In genomic region chr1:85822239-85822638, GRCm38 (mm10) we compare ENCODE assay signal across 22 mouse cellular contexts. TPM values are rescaled to one million over a fixed set of nuclear protein-coding genes. Genes with fewer than 3 reads are reported as not detected.
DNase-seq lines count a peak whose midpoint lies in the region; ATAC-seq and TF ChIP-seq lines count a peak whose summit lies in the region.
"Had no signal": no experiment of that assay in that cellular context is flagged by ENCODE, and none has a peak within 500 bp of the region (broad histone marks: within the 10 kb centered on the region; RNA-seq: fewer than 3 reads in every experiment).

No protein-coding gene starts in this region.

- H3K9ac ChIP-seq in heart, embryonic 14.5 days (ENCODE audit: low read length) = 0 out of 2 replicates have a peak overlapping the region, but pooled peaks have one; percentile 46
- H3K9ac ChIP-seq: forebrain, embryonic 15.5 days; limb, embryonic 12.5 days; liver, postnatal 0 days had no signal

- TF ChIP-seq CTCF in layer of hippocampus, adult 2 months (conservative IDR thresholded peaks at IDR 0.05) = no peak
- TF ChIP-seq CTCF in olfactory bulb, adult 2 months (IDR thresholded peaks at IDR 0.05; ENCODE audit: insufficient read depth, low read depth, low read length) = no peak

- H3K27me3 ChIP-seq in heart, embryonic 14.5 days (ENCODE audit: control insufficient read depth, insufficient read depth, low read length) = no peaks in the 10 kb centered on the region
- H3K27me3 ChIP-seq in heart, embryonic 10.5 days (ENCODE audit: insufficient read depth, poor library complexity, severe bottlenecking) = no peaks in the 10 kb centered on the region
- H3K27me3 ChIP-seq: forebrain, embryonic 15.5 days; limb, embryonic 12.5 days had no signal

- H3K4me2 ChIP-seq in heart, embryonic 14.5 days (ENCODE audit: low read length) = peak overlapping the region; percentile 46
- H3K4me2 ChIP-seq: forebrain, embryonic 15.5 days; limb, embryonic 12.5 days; liver, embryonic 11.5 days; midbrain, embryonic 11.5 days had no signal

- ATAC-seq in frontal cortex, adult (ENCODE audit: low TSS enrichment) = peak; percentile 59
- no peak for ATAC-seq in heart, embryonic 14.5 days (ENCODE audit: insufficient number of reproducible peaks, insufficient read depth, low FRiP score, low read depth)
- ATAC-seq: forebrain, embryonic 15.5 days; hindbrain, embryonic 16.5 days; intestine, embryonic 16.5 days; liver, postnatal 0 days had no signal

- peaks cover 39% of the 10 kb centered on the region for H3K36me3 ChIP-seq in heart, embryonic 14.5 days (ENCODE audit: control insufficient read depth, insufficient read depth, low read length)
- peaks cover 49% of the 10 kb centered on the region for H3K36me3 ChIP-seq in heart, embryonic 10.5 days

- peaks cover 0 to 22% of the 10 kb centered on the region in 2 experiments; a peak in 3 of 4 replicates for H3K4me1 ChIP-seq in heart, embryonic 14.5 days (ENCODE audit: control insufficient read depth in 2 of 2, insufficient read depth in 2 of 2, low read length in 2 of 2)
- peaks cover 10% of the 10 kb centered on the region; the same call in 1 of the 2 replicates for H3K4me1 ChIP-seq in heart, embryonic 10.5 days
- peaks cover 7% of the 10 kb centered on the region; the same call in 1 of the 2 replicates for H3K4me1 ChIP-seq in olfactory bulb, adult 2 months (ENCODE audit: control insufficient read depth, insufficient read depth, low read length)
- H3K4me1 ChIP-seq: embryonic facial prominence, embryonic 10.5 days; forebrain, embryonic 15.5 days; limb, embryonic 12.5 days had no signal

- no peak for DNase-seq in frontal cortex, postnatal 10 days (ENCODE audit: low spot score in 2 of 2)
- no peak for DNase-seq in heart, embryonic 10.5 days (ENCODE audit: low spot score)
- DNase-seq in layer of hippocampus, adult 2 months (ENCODE audit: low spot score in 2 of 2) = peak; percentile 25 to 49
- no peak for DNase-seq in layer of hippocampus, postnatal 25 days (ENCODE audit: extremely low spot score in 1 of 2, low spot score in 1 of 2)
- no peak for DNase-seq in cerebellum, adult 8-10 months
- DNase-seq: adrenal gland, postnatal 14 days; cerebellum, postnatal 10 days; gastrocnemius, postnatal 25 days; kidney, adult 9 months; kidney, postnatal 14 days; liver, postnatal 0 days; lung, postnatal 10 days had no signal

- H3K4me3 ChIP-seq in heart, embryonic 14.5 days (ENCODE audit: control insufficient read depth in 1 of 2, insufficient read depth in 1 of 2, low read depth in 1 of 2, low read length in 2 of 2) = no peak overlapping the region
- H3K4me3 ChIP-seq in heart, embryonic 10.5 days = no peak overlapping the region
- no peak overlapping the region for H3K4me3 ChIP-seq in layer of hippocampus, adult 2 months
- H3K4me3 ChIP-seq in olfactory bulb, adult 2 months (ENCODE audit: insufficient read depth, low read depth, low read length) = no peak overlapping the region
- H3K4me3 ChIP-seq: embryonic facial prominence, embryonic 10.5 days; forebrain, embryonic 15.5 days; limb, embryonic 12.5 days had no signal

- no peak for TF ChIP-seq POLR2A in olfactory bulb, adult 2 months (IDR thresholded peaks at IDR 0.05; ENCODE audit: insufficient read depth, low read depth, low read length)

- 0 out of 2 replicates have a peak, but pooled peaks cover 2% of the 10 kb centered on the region for H3K9me3 ChIP-seq in heart, embryonic 14.5 days (ENCODE audit: control insufficient read depth, low read length)
- no peaks in the 10 kb centered on the region for H3K9me3 ChIP-seq in heart, embryonic 10.5 days
- H3K9me3 ChIP-seq: embryonic facial prominence, embryonic 10.5 days; forebrain, embryonic 15.5 days; limb, embryonic 12.5 days had no signal

- peak overlapping the region; percentile 78 to 83 for H3K27ac ChIP-seq in heart, embryonic 14.5 days (replicated peaks in 1 of 2; ENCODE audit: control insufficient read depth in 1 of 2, insufficient read depth in 1 of 2, low read depth in 2 of 2, low read length in 2 of 2)
- no peak overlapping the region for H3K27ac ChIP-seq in heart, embryonic 10.5 days
- H3K27ac ChIP-seq in layer of hippocampus, adult 2 months = peak overlapping the region; percentile 34; the same call in 1 of the 2 replicates
- peak overlapping the region; percentile 45; the same call in 1 of the 2 replicates for H3K27ac ChIP-seq in olfactory bulb, adult 2 months (ENCODE audit: insufficient read depth, low read depth, low read length)
- H3K27ac ChIP-seq: embryonic facial prominence, embryonic 10.5 days; forebrain, embryonic 15.5 days; limb, embryonic 12.5 days had no signal

- WGBS in heart, embryonic 14.5 days = 42% methylated on average over 8 of the region's 8 CpGs
- WGBS in heart, embryonic 10.5 days = 68% methylated on average over 8 of the region's 8 CpGs
- WGBS in olfactory bulb, adult 2 months = 19% methylated on average over 8 of the region's 8 CpGs

RNA-seq across cellular contexts. Expression of gene Cab39, which starts 29.0 kb away (rescaled TPM):
- polyA plus RNA-seq in heart, embryonic 14.5 days (2014; fragmentation: Nextera tagmentation; extraction: Ambion mirVana) = 39.7 and 41.4 TPM in 2 replicates
- polyA plus RNA-seq in heart, embryonic 10.5 days (2016; fragmentation: Nextera tagmentation; extraction: Ambion mirVana) = 24.2 and 31.6 TPM in 2 replicates
- total RNA-seq in layer of hippocampus, adult 2 months (2021) = 100 to 1,000 TPM; 152 to 157 TPM
- total RNA-seq in layer of hippocampus, postnatal 25 days (2021) = 100 to 1,000 TPM; 149 to 151 TPM
- polyA plus RNA-seq in olfactory bulb, adult 2 months (2012; ENCODE audit: insufficient read depth, insufficient read length, low replicate concordance, missing spikeins) = 256 TPM in 1 of 2 replicates, not detected in the other

RNA-seq across cellular contexts. Expression of gene A630001G21Rik, which starts 43.8 kb away (rescaled TPM):
- 1.2 and 1.4 TPM in 2 replicates for polyA plus RNA-seq in heart, embryonic 14.5 days (2014; fragmentation: Nextera tagmentation; extraction: Ambion mirVana)
- polyA plus RNA-seq in heart, embryonic 10.5 days (2016; fragmentation: Nextera tagmentation; extraction: Ambion mirVana) = 1.0 and 1.2 TPM in 2 replicates
- total RNA-seq in layer of hippocampus, adult 2 months (2021) = under 1 TPM; 0.59 to 0.79 TPM
- total RNA-seq in layer of hippocampus, postnatal 25 days (2021) = under 1 TPM; 0.44 to 0.75 TPM
- not detected in 2 replicates for polyA plus RNA-seq in olfactory bulb, adult 2 months (2012; ENCODE audit: insufficient read depth, insufficient read length, low replicate concordance, missing spikeins)

Comparison
In these comparisons a context has a peak if more than half of its experiments do, and no peak if none do; other contexts are left out.
1. DNase-seq: peak in layer of hippocampus, adult 2 months (2 of 2); none in frontal cortex, postnatal 10 days (0 of 2), heart, embryonic 10.5 days (single experiment), layer of hippocampus, postnatal 25 days (0 of 2) and cerebellum, adult 8-10 months (single experiment).